Mouse (Mus musculus) stomach, postnatal 0 days (tissue): Measurements from ENCODE around the gene Cldn7.

ENCODE experiments used
- CTCF ChIP-seq: IDR thresholded peaks from 2 replicates; pipeline ENCODE4 v1.5.1; 2016; ENCODE audit warnings: antibody characterized with exemption, low read depth, mild to moderate bottlenecking, moderate library complexity
- EP300 ChIP-seq: optimal IDR thresholded peaks from 2 replicates; pipeline ENCODE3; 2016; ENCODE audit warnings: antibody characterized with exemption

DNA sequence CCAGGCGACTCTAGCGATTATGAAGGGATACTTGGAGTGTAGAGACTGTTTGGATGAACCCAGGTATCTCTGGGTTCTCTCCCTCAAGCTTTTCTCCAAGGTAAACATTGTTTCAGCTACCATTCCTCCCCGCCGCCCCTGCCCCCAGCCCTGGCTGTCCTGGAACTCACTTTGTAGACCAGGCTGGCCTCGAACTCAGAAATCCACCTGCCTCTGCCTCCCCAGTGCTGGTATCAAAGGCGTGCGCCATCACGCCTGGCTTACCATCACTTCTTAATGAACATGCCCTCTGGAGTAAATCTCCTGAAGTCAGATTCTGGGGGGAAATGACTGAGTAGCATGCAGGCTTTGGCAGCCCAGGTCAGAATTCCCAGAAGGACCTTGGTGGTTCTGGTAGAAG, 17.6 kb downstream of the Cldn7 start, which contains the start of gene Elp5:
- TF ChIP-seq CTCF = no peak
- no peak for TF ChIP-seq EP300
